Mouse (Mus musculus) lung, postnatal 4 days (tissue): ENCODE data around the gene Acoxl.
A peak's percentile ranks its signal among the peaks of the same experiment; 100 is the strongest.

ENCODE experiments used
- DNase-seq, 2 experiments: peaks; one replicate each; pipeline ENCODE4 v3.0.0; 2021

The Acoxl gene

GRCm38 (mm10) chr2:127838576-127838975 is at the start of gene Acoxl:
Gene Acoxl, plus strand, starts transcription at chr2:127838876.
- DNase-seq: no peak

GRCm38 (mm10) chr2:127789138-127789537 is 49.5 kb upstream of the Acoxl start:
- no peak for DNase-seq

GRCm38 (mm10) chr2:127789651-127790270 is 48.9 kb upstream of the Acoxl start:
- no peak for DNase-seq

GRCm38 (mm10) chr2:127791919-127792603 is 46.6 kb upstream of the Acoxl start, which contains the start of gene Mtln:
Gene Mtln, minus strand, starts transcription at chr2:127792488.
- DNase-seq: peak; percentile 89 to 91

GRCm38 (mm10) chr2:127831401-127832102 is 7.1 kb upstream of the Acoxl start, which contains the start of gene Bub1:
Gene Bub1, minus strand, starts transcription at chr2:127831865.
- peak; percentile 95 for DNase-seq

GRCm38 (mm10) chr2:127832103-127832832 is 6.4 kb upstream of the Acoxl start:
- no peak for DNase-seq

GRCm38 (mm10) chr2:127832833-127833190 is 5.9 kb upstream of the Acoxl start:
- no peak for DNase-seq

GRCm38 (mm10) chr2:127839425-127839824 is 749 bp downstream of the Acoxl start:
- no peak for DNase-seq

GRCm38 (mm10) chr2:127841402-127841801 is 2.7 kb downstream of the Acoxl start:
- no peak for DNase-seq

- no peak for DNase-seq
Observed at GRCm38 (mm10) chr2:127842421-127842820, 3.7 kb downstream of the Acoxl start.

- no peak for DNase-seq
Observed at GRCm38 (mm10) chr2:127845346-127845982, 6.8 kb downstream of the Acoxl start.

- DNase-seq: no peak
Observed at GRCm38 (mm10) chr2:127846008-127846407, 7.3 kb downstream of the Acoxl start.

- no peak for DNase-seq
Observed at GRCm38 (mm10) chr2:127846571-127846970, 7.9 kb downstream of the Acoxl start.

- no peak for DNase-seq
Observed at GRCm38 (mm10) chr2:127850371-127850770, 11.7 kb downstream of the Acoxl start.

GRCm38 (mm10) chr2:127854332-127854991 is 15.8 kb downstream of the Acoxl start:
- peak; percentile 81 to 94 for DNase-seq

GRCm38 (mm10) chr2:127864381-127864780 is 25.7 kb downstream of the Acoxl start:
- DNase-seq: no peak

- DNase-seq: no peak
Observed at GRCm38 (mm10) chr2:127881063-127881462, 42.4 kb downstream of the Acoxl start.

GRCm38 (mm10) chr2:127889432-127889831 is 50.8 kb downstream of the Acoxl start:
- peak; percentile 80 to 90 for DNase-seq

GRCm38 (mm10) chr2:127889979-127890378 is 51.3 kb downstream of the Acoxl start:
- no peak for DNase-seq

GRCm38 (mm10) chr2:127890526-127890925 is 51.9 kb downstream of the Acoxl start:
- DNase-seq: peak; percentile 79 to 84

GRCm38 (mm10) chr2:127891056-127891455 is 52.4 kb downstream of the Acoxl start:
- no peak for DNase-seq

GRCm38 (mm10) chr2:127894890-127895289 is 56.2 kb downstream of the Acoxl start:
- DNase-seq: no peak
